In genomic region chr10:54182670-54183069, GRCm38 (mm10) we compare ENCODE assay signal across 25 mouse cellular contexts.
A peak's percentile ranks its signal among the peaks of the same experiment; 100 is the strongest.
DNase-seq lines count a peak whose midpoint lies in the region; ATAC-seq and TF ChIP-seq lines count a peak whose summit lies in the region.
"Had no signal": no experiment of that assay in that cellular context is flagged by ENCODE, and none has a peak within 500 bp of the region (broad histone marks: within the 10 kb centered on the region; RNA-seq: fewer than 3 reads in every experiment).

No protein-coding gene starts in this region.

- no peaks in the 10 kb centered on the region for H3K9me3 ChIP-seq in hindbrain, embryonic 16.5 days (ENCODE audit: control insufficient read depth, low read length)
- no peaks in the 10 kb centered on the region for H3K9me3 ChIP-seq in hindbrain, embryonic 14.5 days (ENCODE audit: control insufficient read depth, low read length)
- H3K9me3 ChIP-seq in midbrain, postnatal 0 days (ENCODE audit: low read length), result no peaks in the 10 kb centered on the region
- no peaks in the 10 kb centered on the region for H3K9me3 ChIP-seq in midbrain, embryonic 14.5 days (ENCODE audit: control insufficient read depth, low read length)
- H3K9me3 ChIP-seq: embryonic facial prominence, embryonic 15.5 days; heart, embryonic 12.5 days; kidney, embryonic 15.5 days; limb, embryonic 15.5 days; liver, embryonic 15.5 days; neural tube, embryonic 15.5 days had no signal

- 63% methylated on average over 1 of the region's 1 CpGs for WGBS in hindbrain, embryonic 16.5 days
- WGBS in hindbrain, embryonic 14.5 days, result 63% methylated on average over 1 of the region's 1 CpGs
- 92% methylated on average over 1 of the region's 1 CpGs for WGBS in midbrain, postnatal 0 days
- WGBS in midbrain, embryonic 14.5 days, result 68% methylated on average over 1 of the region's 1 CpGs

- no peak for TF ChIP-seq CTCF in midbrain, postnatal 0 days (IDR thresholded peaks at IDR 0.05)

- H3K4me3 ChIP-seq in hindbrain, embryonic 16.5 days (ENCODE audit: low read length), result no peak overlapping the region
- no peak overlapping the region for H3K4me3 ChIP-seq in hindbrain, embryonic 14.5 days (replicated peaks; ENCODE audit: low read length)
- no peak overlapping the region for H3K4me3 ChIP-seq in midbrain, postnatal 0 days (ENCODE audit: low read depth, low read length)
- no peak overlapping the region for H3K4me3 ChIP-seq in midbrain, embryonic 14.5 days (replicated peaks; ENCODE audit: low read depth, low read length)
- H3K4me3 ChIP-seq: embryonic facial prominence, embryonic 15.5 days; heart, embryonic 12.5 days; kidney, embryonic 15.5 days; limb, embryonic 15.5 days; liver, embryonic 15.5 days; neural tube, embryonic 15.5 days had no signal

- no peaks in the 10 kb centered on the region for H3K27me3 ChIP-seq in hindbrain, embryonic 16.5 days (replicated peaks; ENCODE audit: control insufficient read depth, insufficient read depth, low read length)
- no peaks in the 10 kb centered on the region for H3K27me3 ChIP-seq in hindbrain, embryonic 14.5 days (ENCODE audit: control insufficient read depth, insufficient read depth, low read length)
- no peaks in the 10 kb centered on the region for H3K27me3 ChIP-seq in midbrain, postnatal 0 days (ENCODE audit: insufficient read depth, low read length)
- no peaks in the 10 kb centered on the region for H3K27me3 ChIP-seq in midbrain, embryonic 14.5 days (ENCODE audit: control insufficient read depth, insufficient read depth, low read length)
- H3K27me3 ChIP-seq: embryonic facial prominence, embryonic 15.5 days; heart, embryonic 12.5 days; kidney, embryonic 15.5 days; limb, embryonic 15.5 days; liver, embryonic 15.5 days; neural tube, embryonic 15.5 days had no signal

- H3K4me2 ChIP-seq in hindbrain, embryonic 16.5 days (ENCODE audit: low read length), result no peak overlapping the region
- no peak overlapping the region for H3K4me2 ChIP-seq in hindbrain, embryonic 14.5 days (replicated peaks)
- no peak overlapping the region for H3K4me2 ChIP-seq in midbrain, postnatal 0 days (ENCODE audit: low read depth, low read length, poor library complexity, severe bottlenecking)
- H3K4me2 ChIP-seq in midbrain, embryonic 14.5 days (ENCODE audit: low read length), result no peak overlapping the region
- H3K4me2 ChIP-seq: embryonic facial prominence, embryonic 15.5 days; heart, embryonic 12.5 days; kidney, embryonic 15.5 days; limb, embryonic 15.5 days; liver, embryonic 15.5 days; neural tube, embryonic 15.5 days had no signal

- peak; percentile 65; the same call in 1 of the 2 replicates for ATAC-seq in hindbrain, embryonic 16.5 days
- no peak for ATAC-seq in hindbrain, embryonic 14.5 days (ENCODE audit: low FRiP score)
- no peak for ATAC-seq in midbrain, postnatal 0 days (ENCODE audit: low FRiP score)
- no peak for ATAC-seq in midbrain, embryonic 14.5 days (ENCODE audit: low FRiP score, low TSS enrichment)
- no peak for ATAC-seq in erythroblast, adult 5-6 weeks (replicated peaks; ENCODE audit: low FRiP score, poor library complexity, severe bottlenecking)
- ATAC-seq: CD4-positive, CD25-positive, alpha-beta regulatory T cell, adult 4 months; forebrain, postnatal 0 days; lung, postnatal 0 days; midbrain, embryonic 16.5 days had no signal

- no peak overlapping the region for H3K9ac ChIP-seq in hindbrain, embryonic 16.5 days (ENCODE audit: low read depth, low read length)
- H3K9ac ChIP-seq in hindbrain, embryonic 14.5 days, result no peak overlapping the region
- H3K9ac ChIP-seq in midbrain, postnatal 0 days (replicated peaks; ENCODE audit: low read length, poor library complexity, severe bottlenecking), result no peak overlapping the region
- H3K9ac ChIP-seq in midbrain, embryonic 14.5 days (replicated peaks; ENCODE audit: low read length), result no peak overlapping the region
- H3K9ac ChIP-seq: embryonic facial prominence, embryonic 15.5 days; forebrain, postnatal 0 days; heart, embryonic 12.5 days; kidney, embryonic 15.5 days; limb, embryonic 15.5 days; liver, embryonic 15.5 days; neural tube, embryonic 15.5 days had no signal

- no peaks in the 10 kb centered on the region for H3K4me1 ChIP-seq in hindbrain, embryonic 16.5 days (ENCODE audit: control insufficient read depth, insufficient read depth, low read depth, low read length)
- H3K4me1 ChIP-seq in hindbrain, embryonic 14.5 days (replicated peaks; ENCODE audit: control insufficient read depth, insufficient read depth, low read length), result no peaks in the 10 kb centered on the region
- H3K4me1 ChIP-seq in midbrain, postnatal 0 days (ENCODE audit: insufficient read depth, low read length), result no peaks in the 10 kb centered on the region
- H3K4me1 ChIP-seq in midbrain, embryonic 14.5 days (ENCODE audit: control insufficient read depth, insufficient read depth, low read length), result no peaks in the 10 kb centered on the region
- H3K4me1 ChIP-seq: embryonic facial prominence, embryonic 15.5 days; heart, embryonic 12.5 days; kidney, embryonic 15.5 days; limb, embryonic 15.5 days; liver, embryonic 15.5 days; neural tube, embryonic 15.5 days had no signal

- DNase-seq in hindbrain, embryonic 14.5 days (ENCODE audit: low spot score), result no peak
- DNase-seq in midbrain, postnatal 0 days (ENCODE audit: low spot score), result peak; percentile 74
- no peak for DNase-seq in midbrain, embryonic 14.5 days
- peak; percentile 24 for DNase-seq in cerebellum, adult 9-10 months
- no peak for DNase-seq in urinary bladder, postnatal 14 days (ENCODE audit: low spot score)
- DNase-seq: adrenal gland, postnatal 36 days; forebrain, postnatal 0 days; gastrocnemius, postnatal 14 days; heart, adult 11 months; heart, postnatal 10 days; layer of hippocampus, adult 9-11 months; right cerebral cortex, postnatal 25 days; spleen, adult 18-20 months had no signal

- no peaks in the 10 kb centered on the region for H3K36me3 ChIP-seq in hindbrain, embryonic 16.5 days (ENCODE audit: control insufficient read depth, insufficient read depth, low read length)
- no peaks in the 10 kb centered on the region for H3K36me3 ChIP-seq in hindbrain, embryonic 14.5 days (replicated peaks; ENCODE audit: control insufficient read depth, insufficient read depth)
- no peaks in the 10 kb centered on the region for H3K36me3 ChIP-seq in midbrain, postnatal 0 days (ENCODE audit: insufficient read depth, low read length)
- H3K36me3 ChIP-seq in midbrain, embryonic 14.5 days (ENCODE audit: control insufficient read depth, insufficient read depth, low read length), result no peaks in the 10 kb centered on the region
- H3K36me3 ChIP-seq: embryonic facial prominence, embryonic 15.5 days; heart, embryonic 12.5 days; kidney, embryonic 15.5 days; limb, embryonic 15.5 days; liver, embryonic 15.5 days; neural tube, embryonic 15.5 days had no signal

- H3K27ac ChIP-seq in hindbrain, embryonic 16.5 days (ENCODE audit: low read depth, low read length), result no peak overlapping the region
- no peak overlapping the region for H3K27ac ChIP-seq in hindbrain, embryonic 14.5 days
- H3K27ac ChIP-seq in midbrain, postnatal 0 days (ENCODE audit: low read depth, low read length), result no peak overlapping the region
- no peak overlapping the region for H3K27ac ChIP-seq in midbrain, embryonic 14.5 days (replicated peaks; ENCODE audit: low read depth, low read length)
- H3K27ac ChIP-seq: embryonic facial prominence, embryonic 15.5 days; kidney, embryonic 15.5 days; limb, embryonic 15.5 days; liver, embryonic 15.5 days; macrophage; neural tube, embryonic 15.5 days had no signal

Comparison
In these comparisons a context has a peak if more than half of its experiments do, and no peak if none do; other contexts are left out.
1. DNase-seq: peak in midbrain, postnatal 0 days (single experiment) and cerebellum, adult 9-10 months (single experiment); none in hindbrain, embryonic 14.5 days (single experiment), midbrain, embryonic 14.5 days (single experiment) and urinary bladder, postnatal 14 days (single experiment).